Mouse (Mus musculus) left cerebral cortex, adult 18-20 months (tissue): Measurements from ENCODE around the gene Popdc2. TPM values are rescaled to one million over a fixed set of nuclear protein-coding genes. Genes with fewer than 3 reads are reported as not detected.

Source experiments
- DNase-seq, 2 experiments: peaks; one replicate each; pipeline ENCODE4 v3.0.0; 2021 to 2022; ENCODE audit warnings: low spot score in 2 of 2, mixed read lengths in 1 of 2
- total RNA-seq, 2 experiments: library from RNA; stranded (reverse); gene quantifications; 2 replicates each; pipeline ENCODE4 v1.2.3; 2021

Popdc2 gene
- total RNA-seq, 2 experiments from 2014 or later: 0.89 to 1.3 TPM

GRCm38 (mm10) chr16:38374379-38375140 lies 12.6 kb downstream of the Popdc2 start:
- no peak for DNase-seq

- no peak for DNase-seq
Observed at GRCm38 (mm10) chr16:38375182-38375581, 13.2 kb downstream of the Popdc2 start.

- DNase-seq: peak; percentile 32 to 58
Observed at GRCm38 (mm10) chr16:38376163-38376840, 14.3 kb downstream of the Popdc2 start.

- no peak for DNase-seq
Observed at GRCm38 (mm10) chr16:38376841-38377249, 14.8 kb downstream of the Popdc2 start.

GRCm38 (mm10) chr16:38377546-38377945 lies 15.5 kb downstream of the Popdc2 start:
- DNase-seq: no peak

- DNase-seq: no peak
Observed at GRCm38 (mm10) chr16:38378591-38378990, 16.6 kb downstream of the Popdc2 start.

GRCm38 (mm10) chr16:38379088-38379487 lies 17.1 kb downstream of the Popdc2 start:
- no peak for DNase-seq

- DNase-seq: no peak
Observed at GRCm38 (mm10) chr16:38379493-38379892, 17.5 kb downstream of the Popdc2 start.

- no peak for DNase-seq
Observed at GRCm38 (mm10) chr16:38379926-38380325, 17.9 kb downstream of the Popdc2 start.

GRCm38 (mm10) chr16:38383683-38384082 lies 21.7 kb downstream of the Popdc2 start:
- no peak for DNase-seq

GRCm38 (mm10) chr16:38385184-38385634 lies 23.2 kb downstream of the Popdc2 start:
- DNase-seq: no peak

- no peak for DNase-seq
Observed at GRCm38 (mm10) chr16:38385700-38386099, 23.7 kb downstream of the Popdc2 start.

GRCm38 (mm10) chr16:38387389-38387788 lies 25.4 kb downstream of the Popdc2 start:
- DNase-seq: no peak

GRCm38 (mm10) chr16:38388757-38389156 lies 26.7 kb downstream of the Popdc2 start:
- no peak for DNase-seq

GRCm38 (mm10) chr16:38389284-38389893 lies 27.4 kb downstream of the Popdc2 start:
- DNase-seq: no peak

- no peak for DNase-seq
Observed at GRCm38 (mm10) chr16:38390322-38390721, 28.3 kb downstream of the Popdc2 start.

GRCm38 (mm10) chr16:38392126-38392894 lies 30.3 kb downstream of the Popdc2 start:
- peak in 1 of 2 experiments; percentile 24 for DNase-seq

- no peak for DNase-seq
Observed at GRCm38 (mm10) chr16:38394191-38394618, 32.2 kb downstream of the Popdc2 start.

- no peak for DNase-seq
Observed at GRCm38 (mm10) chr16:38395060-38395730, 33.2 kb downstream of the Popdc2 start.

- no peak for DNase-seq
Observed at GRCm38 (mm10) chr16:38396155-38396554, 34.1 kb downstream of the Popdc2 start.

GRCm38 (mm10) chr16:38398266-38398665 lies 36.3 kb downstream of the Popdc2 start:
- no peak for DNase-seq
